Mouse (Mus musculus) lung, adult 2 months (tissue): ENCODE results near the gene Anxa4.

Experiments used
- CTCF ChIP-seq: fragments of 200-500 bp; IDR thresholded peaks from 2 replicates; pipeline ENCODE4 v1.5.1; 2011; ENCODE audit warnings: mild to moderate bottlenecking, low read length, control low read depth; ENCODE audit not compliant: insufficient read depth
- POLR2A ChIP-seq: fragments of 200-500 bp; IDR thresholded peaks from 2 replicates; pipeline ENCODE4 v1.6.1; 2011; ENCODE audit warnings: low read depth, mild to moderate bottlenecking, control low read depth, low read length, borderline replicate concordance; ENCODE audit errors: extremely low read depth

GRCm38 (mm10) chr6:86768186-86768776 is 25.1 kb downstream of the Anxa4 start:
- TF ChIP-seq POLR2A, result no peak
- TF ChIP-seq CTCF, result no peak
